Mouse (Mus musculus) gastrocnemius, postnatal 36 days (tissue): Measurements from ENCODE around the gene Rmdn3. TPM values are rescaled to one million over a fixed set of nuclear protein-coding genes. Genes with fewer than 3 reads are reported as not detected.

Source experiments
- DNase-seq, 2 experiments: peaks; one replicate each; pipeline ENCODE4 v3.0.0; 2022
- intact Hi-C: fragments of 180-260 bp; cut with DNase I; formaldehyde crosslinking; loops from one replicate; pipeline ENCODE4 v1.15.1; 2025
- total RNA-seq, 2 experiments: library from RNA; stranded (reverse); gene quantifications; 2 replicates each; pipeline ENCODE4 v1.2.3; 2021

Gene Rmdn3
- total RNA-seq, 2 experiments from 2014 or later = 4.7 to 4.8 TPM

- no peak for DNase-seq
- intact Hi-C loops = no loop called here
Observed at GRCm38 (mm10) chr2:119172446-119172845, 15.6 kb upstream of the Rmdn3 start.

- intact Hi-C loops = no loop called here
- DNase-seq = no peak
Observed at GRCm38 (mm10) chr2:119171574-119171973, 14.7 kb upstream of the Rmdn3 start.

DNA sequence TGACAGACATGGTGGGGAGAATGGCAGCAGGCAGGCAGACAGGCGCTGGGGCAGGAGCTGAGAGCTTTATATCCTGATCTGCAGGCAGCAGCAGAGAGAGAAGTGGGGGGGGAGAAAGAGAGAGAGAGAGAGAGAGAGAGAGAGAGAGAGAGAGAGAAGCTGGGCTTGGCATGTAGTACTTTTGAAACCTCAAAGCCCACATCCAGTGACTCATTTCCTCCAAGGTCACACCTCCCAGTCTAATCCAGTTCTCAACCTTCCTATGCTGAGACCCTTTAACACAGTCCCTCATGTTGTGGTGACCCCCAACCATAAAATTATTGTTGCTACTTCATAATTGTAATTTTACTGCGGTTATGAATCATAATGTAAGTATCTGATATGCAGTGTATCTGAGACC lies 13.4 kb upstream of the Rmdn3 start:
- intact Hi-C loops = no loop called here
- no peak for DNase-seq

GRCm38 (mm10) chr2:119167866-119168256 lies 11.0 kb upstream of the Rmdn3 start:
- intact Hi-C loops = loop anchor here (5.0 kb wide), 1 partner anchor 56 kb away; the partner anchor contains the start of gene Rad51
- DNase-seq = no peak

- DNase-seq = peak; percentile 44 to 46
- intact Hi-C loops = loop anchor here (5.0 kb wide), 1 partner anchor 55 kb away; the partner anchor contains the start of gene Rad51
Observed at GRCm38 (mm10) chr2:119166901-119167865, 10.3 kb upstream of the Rmdn3 start, which contains the start of gene Gchfr. Gene Gchfr, plus strand, starts transcription at chr2:119167773.

DNA sequence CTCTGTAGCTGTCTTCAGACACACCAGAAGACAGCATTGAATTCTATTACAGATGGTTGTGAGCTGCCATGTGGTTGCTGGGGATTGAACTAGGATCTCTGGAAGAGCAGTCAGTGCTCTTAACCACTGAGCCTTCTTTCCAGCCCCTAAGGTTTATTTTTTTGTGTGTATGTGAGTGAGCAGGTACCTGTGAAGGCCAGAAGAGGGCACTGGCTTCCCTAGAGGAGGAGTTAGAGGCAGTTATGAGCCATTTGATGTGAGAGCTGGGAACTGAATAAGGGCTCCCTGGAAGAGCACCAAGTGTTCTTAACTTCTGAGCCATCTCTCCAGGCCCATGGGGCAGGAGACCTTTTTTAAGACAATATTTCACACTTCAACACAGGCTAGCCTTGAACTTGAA lies 8.6 kb upstream of the Rmdn3 start:
- intact Hi-C loops = loop anchor here (5.0 kb wide), 1 partner anchor 53 kb away; the partner anchor contains the start of gene Rad51
- DNase-seq = no peak

GRCm38 (mm10) chr2:119163999-119164398 lies 7.2 kb upstream of the Rmdn3 start:
- intact Hi-C loops = no loop called here
- no peak for DNase-seq

GRCm38 (mm10) chr2:119163135-119163534 lies 6.3 kb upstream of the Rmdn3 start:
- intact Hi-C loops = no loop called here
- no peak for DNase-seq

DNA sequence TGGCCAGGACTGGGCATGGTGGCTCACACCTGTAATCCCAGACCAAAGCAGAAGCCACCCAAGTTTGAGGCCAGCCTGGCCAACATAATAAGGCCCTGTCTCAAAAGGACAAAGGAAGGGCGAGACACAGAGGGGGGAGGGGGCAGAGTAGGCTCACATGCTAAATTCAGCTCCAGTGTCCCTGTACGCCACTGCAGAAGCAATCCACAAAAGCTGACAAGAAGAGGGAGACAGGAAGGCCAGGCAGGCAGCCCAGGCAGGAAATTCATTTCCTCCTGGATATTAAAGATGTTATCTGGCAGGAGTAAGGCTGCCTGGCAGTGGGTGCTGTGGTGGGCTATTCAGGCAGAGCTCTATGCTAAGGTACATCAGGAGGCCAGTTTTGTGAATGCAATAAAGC lies 4.4 kb upstream of the Rmdn3 start:
- intact Hi-C loops = no loop called here
- DNase-seq = no peak

DNA sequence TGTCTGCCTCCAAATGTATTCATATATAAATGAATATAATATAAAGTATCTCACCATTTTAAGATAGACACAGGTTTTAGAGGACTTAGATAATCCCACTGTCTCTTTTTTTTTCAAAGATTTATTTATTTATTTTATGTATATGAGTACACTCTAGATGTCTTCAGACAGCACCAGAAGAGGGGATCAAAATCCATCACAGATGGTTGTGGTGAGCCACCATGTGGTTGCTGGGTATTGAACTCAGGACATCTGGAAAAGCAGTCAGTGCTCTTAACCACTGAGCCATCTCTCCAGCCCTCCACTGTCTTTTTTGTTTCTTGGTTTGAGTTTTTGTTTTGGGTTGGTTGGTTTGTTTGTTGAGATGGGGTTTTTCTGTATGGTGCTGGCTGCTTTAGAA lies 1.0 kb upstream of the Rmdn3 start:
- no peak for DNase-seq
- intact Hi-C loops = loop anchor here (5.0 kb wide), 1 partner anchor 34 kb away; no protein-coding TSS in a partner anchor

DNA sequence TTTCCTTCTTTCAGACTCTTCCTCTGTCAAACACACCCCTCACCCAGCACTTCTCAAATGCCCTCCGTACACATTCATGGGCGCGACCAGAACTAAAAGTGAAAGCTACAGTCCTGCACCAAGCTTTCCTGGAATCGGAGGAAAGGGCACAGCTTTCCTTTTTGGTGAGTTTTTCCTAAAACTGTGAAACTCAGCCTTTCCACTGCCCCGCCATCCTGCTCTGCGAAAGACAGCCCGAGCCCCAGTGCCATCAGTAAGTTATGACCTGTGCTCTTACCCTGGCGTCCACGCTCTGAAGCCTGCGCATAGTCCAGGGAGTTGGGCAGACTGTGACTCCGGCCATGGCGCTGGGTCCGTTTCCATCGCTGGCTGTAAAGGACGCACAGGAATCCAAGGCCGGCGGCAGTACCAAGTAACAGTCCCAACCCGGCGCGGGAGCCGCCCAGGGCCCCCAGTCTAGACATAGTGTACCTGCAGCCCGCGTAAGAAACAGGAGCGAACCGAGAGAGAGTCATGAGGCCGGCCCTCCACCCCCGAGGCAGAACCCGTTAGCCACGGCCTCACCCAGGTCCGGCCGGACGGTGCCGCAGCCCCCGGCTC lies 653 bp downstream of the Rmdn3 start:
- intact Hi-C loops = loop anchor here (5.0 kb wide), 1 partner anchor 36 kb away; no protein-coding TSS in a partner anchor
- no peak for DNase-seq

- DNase-seq = no peak
- intact Hi-C loops = loop anchor here (5.0 kb wide), 1 partner anchor 37 kb away; no protein-coding TSS in a partner anchor
Observed at GRCm38 (mm10) chr2:119155388-119155787, 1.4 kb downstream of the Rmdn3 start.

DNA sequence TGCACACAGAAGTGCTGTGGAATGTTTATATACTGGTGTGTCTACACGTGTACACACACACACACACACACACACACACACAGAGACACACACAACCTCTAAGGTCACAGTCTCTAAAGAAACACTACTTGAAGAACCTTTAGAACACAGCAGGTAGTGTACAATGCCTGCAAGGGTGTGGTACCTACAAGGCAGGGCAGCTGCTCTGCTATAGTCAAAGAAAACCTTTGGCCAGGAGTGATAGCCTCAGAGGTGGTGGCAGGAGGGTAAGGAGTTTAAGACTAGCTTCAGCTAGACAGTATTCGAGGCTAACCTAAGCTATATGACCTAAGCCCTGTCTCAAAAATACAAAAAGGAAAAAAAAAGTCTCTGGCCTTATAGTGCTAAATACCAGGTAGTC lies 2.2 kb downstream of the Rmdn3 start:
- intact Hi-C loops = loop anchor here (5.0 kb wide), 1 partner anchor 38 kb away; no protein-coding TSS in a partner anchor
- DNase-seq = no peak

GRCm38 (mm10) chr2:119152255-119152654 lies 4.6 kb downstream of the Rmdn3 start:
- intact Hi-C loops = no loop called here
- no peak for DNase-seq

- no peak for DNase-seq
- intact Hi-C loops = no loop called here
Observed at GRCm38 (mm10) chr2:119147775-119148174, 9.1 kb downstream of the Rmdn3 start.

DNA sequence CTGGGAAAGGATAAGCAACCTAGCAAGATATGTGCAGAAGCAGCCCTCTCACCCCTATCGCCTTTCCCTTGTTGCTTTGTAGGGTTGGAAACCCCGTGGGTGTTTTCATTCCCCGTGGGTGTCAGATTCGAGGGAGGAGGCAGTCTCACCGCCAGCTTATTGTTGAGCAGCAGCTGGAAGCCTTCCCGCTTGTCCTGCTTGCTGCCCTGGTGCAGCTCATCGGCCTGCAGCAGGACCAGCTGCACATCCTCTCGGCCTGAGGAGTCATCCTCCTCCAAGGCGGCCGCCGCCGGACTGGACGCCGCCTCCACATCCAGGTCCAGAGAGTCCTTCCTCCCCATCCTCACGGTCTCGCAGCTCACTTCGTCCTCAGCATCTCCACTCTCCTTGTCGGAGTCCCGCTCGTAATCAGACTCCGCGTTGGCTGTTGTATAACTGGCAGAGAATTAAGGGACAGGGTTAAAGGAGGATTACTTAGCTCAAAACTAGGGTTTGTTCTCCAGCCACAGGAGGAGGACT lies 9.6 kb downstream of the Rmdn3 start:
- intact Hi-C loops = no loop called here
- DNase-seq = no peak

- no peak for DNase-seq
- intact Hi-C loops = no loop called here
Observed at GRCm38 (mm10) chr2:119146435-119146834, 10.4 kb downstream of the Rmdn3 start.

DNA sequence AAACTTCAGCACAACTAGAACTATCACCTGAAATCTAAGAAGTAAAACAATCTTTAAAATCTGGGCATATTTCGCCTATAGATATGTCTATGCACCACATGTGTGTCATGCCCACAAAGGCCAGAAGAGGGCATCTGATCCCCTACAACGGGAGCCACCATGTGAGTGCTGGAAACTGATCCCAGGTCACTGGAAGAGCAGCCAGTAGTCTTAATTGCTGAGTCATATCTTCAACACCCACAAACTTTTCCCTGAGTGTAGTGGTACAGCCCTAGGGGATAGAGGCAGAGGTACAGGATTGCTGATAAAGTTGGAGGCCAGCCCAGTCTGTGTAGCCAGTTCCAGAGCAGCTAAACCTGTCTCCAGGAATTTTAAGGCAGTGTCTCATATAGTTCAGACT lies 11.6 kb downstream of the Rmdn3 start:
- intact Hi-C loops = no loop called here

DNA sequence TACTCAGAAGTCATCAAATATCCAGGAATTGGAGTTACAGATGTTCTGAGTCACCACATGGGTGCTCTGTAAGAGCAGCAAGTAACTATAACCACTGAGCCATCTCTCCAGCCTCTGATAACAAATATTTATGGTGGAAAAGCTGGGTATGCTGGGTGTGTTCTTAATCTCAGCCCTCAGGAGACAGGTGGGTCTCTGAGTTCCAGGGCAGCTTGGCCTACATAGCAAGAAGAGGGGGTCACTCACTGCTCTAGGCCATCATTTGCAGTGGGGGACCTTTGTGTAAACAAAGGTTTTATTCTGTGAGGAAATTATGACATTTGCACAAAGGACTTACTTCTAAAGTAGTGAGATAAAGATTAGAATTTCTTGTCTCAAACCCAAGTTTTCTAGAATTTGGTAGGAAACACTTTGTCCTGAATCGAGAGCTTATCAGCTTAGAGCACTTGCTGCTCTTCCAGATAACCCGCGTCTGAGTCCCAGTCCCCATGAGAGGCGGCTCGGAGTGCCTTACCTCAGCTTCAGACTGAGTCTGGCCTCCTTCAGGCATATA lies 20.4 kb downstream of the Rmdn3 start:
- intact Hi-C loops = no loop called here
- DNase-seq = no peak

More for the DNA sequence above, 11.6 kb downstream of the Rmdn3 start:
- DNase-seq = no peak

- intact Hi-C loops = loop anchor here (5.0 kb wide), 1 partner anchor 54 kb away; the partner anchor contains the start of gene Gchfr
- no peak for DNase-seq
Observed at GRCm38 (mm10) chr2:119113121-119113925, 43.5 kb downstream of the Rmdn3 start.
